Mouse (Mus musculus): ENCODE results near the gene Fhit. TPM values are rescaled to one million over a fixed set of nuclear protein-coding genes. Genes with fewer than 3 reads are reported as not detected.

Gene Fhit
- total and polyA plus RNA-seq, 2 experiments from 2014 or later, result 2.5 to 12.5 TPM

- no peaks in the 10 kb centered on the region for H3K9me3 ChIP-seq (ENCODE audit: low read length)
- no peaks in the 10 kb centered on the region for H3K27me3 ChIP-seq (ENCODE audit: insufficient read depth, low read length)
- no peak overlapping the region for H3K4me3 ChIP-seq (ENCODE audit: low read length)
- H3K36me3 ChIP-seq (ENCODE audit: insufficient read depth, low read length), result no peaks in the 10 kb centered on the region
- no peaks in the 10 kb centered on the region for H3K4me1 ChIP-seq (ENCODE audit: insufficient read depth, low read length)
- DNase-seq (ENCODE audit: low spot score) (no peak), ATAC-seq (no peak)
- WGBS, result 92% methylated on average over 2 of the region's 2 CpGs
- no peak for TF ChIP-seq CTCF (IDR thresholded peaks at IDR 0.05; ENCODE audit: low read depth)
- no peak overlapping the region for H3K4me2 ChIP-seq (ENCODE audit: low read depth, low read length)
- H3K9ac ChIP-seq (replicated peaks; ENCODE audit: low read length), result no peak overlapping the region
- H3K27ac ChIP-seq, result no peak overlapping the region
These were observed 530.9 kb downstream of the Fhit start for GRCm38 (mm10) chr14:10630831-10631360.

- no peaks in the 10 kb centered on the region for H3K9me3 ChIP-seq (ENCODE audit: low read length)
- H3K27ac ChIP-seq, result no peak overlapping the region
- no peaks in the 10 kb centered on the region for H3K27me3 ChIP-seq (ENCODE audit: insufficient read depth, low read length)
- ATAC-seq (no peak), DNase-seq (ENCODE audit: low spot score) (no peak)
- WGBS, result 85% methylated on average over 5 of the region's 5 CpGs
- H3K4me2 ChIP-seq (ENCODE audit: low read depth, low read length), result no peak overlapping the region
- H3K9ac ChIP-seq (replicated peaks; ENCODE audit: low read length), result no peak overlapping the region
- TF ChIP-seq CTCF (IDR thresholded peaks at IDR 0.05; ENCODE audit: low read depth), result no peak
- H3K4me3 ChIP-seq (ENCODE audit: low read length), result no peak overlapping the region
- no peaks in the 10 kb centered on the region for H3K4me1 ChIP-seq (ENCODE audit: insufficient read depth, low read length)
- no peaks in the 10 kb centered on the region for H3K36me3 ChIP-seq (ENCODE audit: insufficient read depth, low read length)
These were observed 568.4 kb downstream of the Fhit start for GRCm38 (mm10) chr14:10593467-10593866.

GRCm38 (mm10) chr14:10568937-10569552 lies 592.8 kb downstream of the Fhit start:
- Histone ChIP-seq H3K4me3 (ENCODE audit: low read length) (no peak overlapping the region), H3K27ac (no peak overlapping the region), H3K4me1 (ENCODE audit: insufficient read depth, low read length) (no peaks in the 10 kb centered on the region), H3K36me3 (ENCODE audit: insufficient read depth, low read length) (no peaks in the 10 kb centered on the region), H3K9ac (replicated peaks; ENCODE audit: low read length) (no peak overlapping the region), H3K4me2 (ENCODE audit: low read depth, low read length) (no peak overlapping the region), H3K27me3 (ENCODE audit: insufficient read depth, low read length) (no peaks in the 10 kb centered on the region), H3K9me3 (ENCODE audit: low read length) (no peaks in the 10 kb centered on the region)
- DNase-seq (ENCODE audit: low spot score) (no peak), ATAC-seq (no peak)
- WGBS, result 91% methylated on average over 3 of the region's 3 CpGs
- no peak for TF ChIP-seq CTCF (IDR thresholded peaks at IDR 0.05; ENCODE audit: low read depth)

GRCm38 (mm10) chr14:10567771-10568170 lies 594.1 kb downstream of the Fhit start:
- H3K9me3 ChIP-seq (ENCODE audit: low read length), result no peaks in the 10 kb centered on the region
- no peak overlapping the region for H3K4me2 ChIP-seq (ENCODE audit: low read depth, low read length)
- no peaks in the 10 kb centered on the region for H3K27me3 ChIP-seq (ENCODE audit: insufficient read depth, low read length)
- H3K27ac ChIP-seq, result no peak overlapping the region
- ATAC-seq, result no peak
- H3K9ac ChIP-seq (replicated peaks; ENCODE audit: low read length), result no peak overlapping the region
- no peaks in the 10 kb centered on the region for H3K4me1 ChIP-seq (ENCODE audit: insufficient read depth, low read length)
- H3K36me3 ChIP-seq (ENCODE audit: insufficient read depth, low read length), result no peaks in the 10 kb centered on the region
- no peak overlapping the region for H3K4me3 ChIP-seq (ENCODE audit: low read length)
- WGBS, result 82% methylated on average over 2 of the region's 2 CpGs
- no peak for TF ChIP-seq CTCF (IDR thresholded peaks at IDR 0.05; ENCODE audit: low read depth)
- no peak for DNase-seq (ENCODE audit: low spot score)

- Histone ChIP-seq H3K9me3 (ENCODE audit: low read length) (no peaks in the 10 kb centered on the region), H3K27ac (no peak overlapping the region), H3K27me3 (ENCODE audit: insufficient read depth, low read length) (no peaks in the 10 kb centered on the region), H3K36me3 (ENCODE audit: insufficient read depth, low read length) (no peaks in the 10 kb centered on the region), H3K4me2 (ENCODE audit: low read depth, low read length) (no peak overlapping the region), H3K4me3 (ENCODE audit: low read length) (no peak overlapping the region), H3K4me1 (ENCODE audit: insufficient read depth, low read length) (0 out of 2 replicates have a peak, but pooled peaks cover 3% of the 10 kb centered on the region), H3K9ac (replicated peaks; ENCODE audit: low read length) (no peak overlapping the region)
- 22% methylated on average over 6 of the region's 6 CpGs for WGBS
- ATAC-seq (0 out of 2 replicates have a peak, but pooled peaks have one; percentile 24), DNase-seq (ENCODE audit: low spot score) (no peak)
- TF ChIP-seq CTCF (IDR thresholded peaks at IDR 0.05; ENCODE audit: low read depth), result no peak
These were observed 607.1 kb downstream of the Fhit start for GRCm38 (mm10) chr14:10554755-10555154.

GRCm38 (mm10) chr14:10548632-10549031 lies 613.2 kb downstream of the Fhit start:
- 87% methylated on average over 2 of the region's 2 CpGs for WGBS
- TF ChIP-seq CTCF (IDR thresholded peaks at IDR 0.05; ENCODE audit: low read depth), result no peak

GRCm38 (mm10) chr14:10545916-10546315 lies 615.9 kb downstream of the Fhit start:
- Histone ChIP-seq H3K27ac (no peak overlapping the region), H3K9me3 (ENCODE audit: low read length) (no peaks in the 10 kb centered on the region), H3K36me3 (ENCODE audit: insufficient read depth, low read length) (no peaks in the 10 kb centered on the region), H3K4me1 (ENCODE audit: insufficient read depth, low read length) (no peaks in the 10 kb centered on the region), H3K27me3 (ENCODE audit: insufficient read depth, low read length) (no peaks in the 10 kb centered on the region), H3K4me2 (ENCODE audit: low read depth, low read length) (no peak overlapping the region), H3K4me3 (ENCODE audit: low read length) (no peak overlapping the region), H3K9ac (replicated peaks; ENCODE audit: low read length) (no peak overlapping the region)
- 31% methylated on average over 3 of the region's 3 CpGs for WGBS
- ATAC-seq, result no peak
- DNase-seq (ENCODE audit: low spot score), result peak; percentile 12
- no peak for TF ChIP-seq CTCF (IDR thresholded peaks at IDR 0.05; ENCODE audit: low read depth)

More at GRCm38 (mm10) chr14:10548632-10549031, 613.2 kb downstream of the Fhit start:
- no peak overlapping the region for H3K9ac ChIP-seq (replicated peaks; ENCODE audit: low read length)
- no peaks in the 10 kb centered on the region for H3K27me3 ChIP-seq (ENCODE audit: insufficient read depth, low read length)
- DNase-seq (ENCODE audit: low spot score) (no peak), ATAC-seq (no peak)
- no peaks in the 10 kb centered on the region for H3K36me3 ChIP-seq (ENCODE audit: insufficient read depth, low read length)
- no peaks in the 10 kb centered on the region for H3K9me3 ChIP-seq (ENCODE audit: low read length)
- no peak overlapping the region for H3K4me2 ChIP-seq (ENCODE audit: low read depth, low read length)
- no peaks in the 10 kb centered on the region for H3K4me1 ChIP-seq (ENCODE audit: insufficient read depth, low read length)
- no peak overlapping the region for H3K27ac ChIP-seq
- no peak overlapping the region for H3K4me3 ChIP-seq (ENCODE audit: low read length)

Measured in hindbrain, postnatal 0 days (tissue).